25 mouse cellular contexts compared by ENCODE assay signal in genomic region chr11:62748062-62748461, GRCm38 (mm10). TPM values are rescaled to one million over a fixed set of nuclear protein-coding genes. Genes with fewer than 3 reads are reported as not detected.
"Had no signal": no experiment of that assay in that cellular context is flagged by ENCODE, and none has a peak within 500 bp of the region (broad histone marks: within the 10 kb centered on the region; RNA-seq: fewer than 3 reads in every experiment).

No protein-coding gene starts in this region.

- H3K36me3 ChIP-seq: neural tube, embryonic 12.5 days; neural tube, embryonic 13.5 days; neural tube, embryonic 15.5 days; stomach, embryonic 15.5 days had no signal

- DNase-seq: retina, postnatal 1 day; right cerebral cortex, adult 18-20 months; right cerebral cortex, postnatal 14 days; right cerebral cortex, postnatal 25 days; right cerebral cortex, postnatal 4 days; spleen, adult 18-20 months; thymus, adult 18-20 months; thymus, adult 2 months; thymus, postnatal 36 days; thymus, postnatal 4 days had no signal

- H3K27me3 ChIP-seq: neural tube, embryonic 12.5 days had no signal

- H3K4me3 ChIP-seq: neural tube, embryonic 12.5 days; neural tube, embryonic 13.5 days; neural tube, embryonic 15.5 days; stomach, embryonic 15.5 days had no signal

- H3K4me2 ChIP-seq: neural tube, embryonic 12.5 days; neural tube, embryonic 13.5 days; neural tube, embryonic 15.5 days; stomach, embryonic 15.5 days had no signal

RNA-seq across cellular contexts. Expression of gene Gm10428, which starts 4.8 kb away (rescaled TPM):
- total RNA-seq: neutrophil, adult 5-6 weeks had no signal
- polyA plus RNA-seq: neural tube, embryonic 11.5 days; neural tube, embryonic 12.5 days; neural tube, embryonic 13.5 days; neural tube, embryonic 14.5 days; neural tube, embryonic 15.5 days; small intestine, adult 2 months; spleen, adult 2 months; stomach, embryonic 14.5 days; stomach, embryonic 15.5 days; stomach, embryonic 16.5 days; stomach, postnatal 0 days; testis, adult 2 months; thymus, adult 2 months; thymus, postnatal 0 days; urinary bladder, adult 2 months had no signal
